Mouse (Mus musculus): Measurements from ENCODE around the gene Cenpj.

DNA sequence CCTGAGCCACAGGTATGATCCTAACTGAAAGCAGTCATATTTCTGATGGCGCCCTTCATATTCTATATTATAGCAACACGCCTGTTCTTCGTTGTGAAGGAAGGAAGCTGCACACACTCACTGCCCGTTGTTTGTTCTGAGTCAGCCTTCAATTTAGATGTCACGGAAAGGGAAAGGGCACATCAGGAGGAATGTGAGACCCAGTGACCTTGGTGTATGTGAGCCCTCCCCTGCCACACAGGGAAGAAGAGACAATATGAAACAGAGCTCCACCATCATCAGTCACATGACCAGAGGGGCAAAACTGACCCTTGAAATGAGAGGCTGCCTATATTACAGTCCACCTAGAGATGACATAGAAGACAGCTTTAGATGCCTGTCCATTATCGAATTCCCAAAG is 7.1 kb upstream of the Cenpj start:
- TF ChIP-seq USF1 (IDR thresholded peaks at IDR 0.05; ENCODE audit: low read depth) (no peak), TCF12 (IDR thresholded peaks at IDR 0.05; ENCODE audit: insufficient read depth, poor library complexity, severe bottlenecking) (no peak)

Data from myocyte (in vitro differentiated cells).